Mouse (Mus musculus): ENCODE measurements around the gene Map3k3. TPM values are rescaled to one million over a fixed set of nuclear protein-coding genes. Genes with fewer than 3 reads are reported as not detected.

Map3k3 gene
- polyA plus RNA-seq (2015; fragmentation: Nextera tagmentation; extraction: Ambion mirVana), result 13.1 and 15.9 TPM in 2 replicates

DNA sequence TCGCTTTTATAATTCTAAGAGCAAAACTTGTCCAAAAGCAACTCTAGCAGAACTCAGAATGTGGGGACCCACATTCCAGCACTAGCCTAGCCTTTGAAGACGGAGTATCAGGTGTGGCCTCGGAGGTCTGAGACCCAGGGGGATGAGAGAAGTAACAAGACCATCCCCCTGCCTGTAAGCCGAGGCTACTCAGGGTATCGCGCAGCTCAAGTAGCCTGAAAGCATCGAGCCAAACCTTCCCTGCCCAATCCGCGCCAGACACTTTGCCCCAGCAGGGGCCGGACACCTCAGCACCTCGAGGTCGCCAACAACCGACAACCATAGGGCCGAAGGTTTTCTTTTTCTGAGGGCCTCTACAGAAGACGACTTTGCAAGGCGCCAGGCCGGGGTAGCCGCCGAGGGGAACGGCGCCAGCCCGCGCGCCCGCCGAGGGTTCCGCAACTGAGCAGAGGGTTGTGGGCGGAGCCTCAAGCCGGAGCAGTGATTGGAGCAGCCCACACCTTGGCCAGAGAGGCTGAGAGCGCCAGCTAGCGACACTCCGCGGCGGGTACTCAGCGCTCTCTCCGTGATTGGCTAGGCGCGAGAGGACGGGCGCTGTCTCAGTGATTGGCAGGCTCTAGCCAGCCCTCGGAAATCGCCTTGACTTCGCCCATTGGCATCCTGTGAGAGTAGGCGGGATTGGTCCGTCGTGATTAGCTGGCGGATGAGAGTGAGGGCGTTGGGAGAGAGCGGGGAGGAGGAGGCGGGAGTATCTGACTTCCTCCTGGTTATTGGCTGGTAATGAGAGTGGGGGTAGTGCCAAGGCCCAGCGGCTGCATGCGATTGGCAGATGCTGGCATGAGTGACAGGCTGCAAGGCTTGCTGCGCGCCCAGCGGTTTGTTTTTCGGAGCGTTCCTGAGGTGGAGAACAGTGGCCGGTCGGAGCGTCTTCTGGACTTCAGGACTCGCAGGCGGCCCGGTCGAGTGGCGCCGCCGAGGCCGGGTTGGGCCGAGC is at the start of gene Map3k3:
Map3k3 (plus strand) TSS at position 906 of the 994 bp plus-strand sequence.
- peak within 1 kb of the TSS; percentile 96 for H3K27ac ChIP-seq (replicated peaks)
- ATAC-seq (ENCODE audit: low FRiP score), result peak; percentile 99
- H3K4me2 ChIP-seq, result peak within 1 kb of the TSS; percentile 68
- H3K9me3 ChIP-seq (replicated peaks), result no peaks in the 10 kb centered on the region
- peak within 1 kb of the TSS; percentile 97 for H3K4me3 ChIP-seq (replicated peaks)
- under 1% methylated on average over 69 of the region's 69 CpGs for WGBS
- H3K27me3 ChIP-seq (replicated peaks), result no peaks in the 10 kb centered on the region
- H3K36me3 ChIP-seq, result no peaks in the 10 kb centered on the region
- peaks cover 25% of the 10 kb centered on the region for H3K4me1 ChIP-seq
- peak within 1 kb of the TSS; percentile 96 for H3K9ac ChIP-seq (replicated peaks)

DNA sequence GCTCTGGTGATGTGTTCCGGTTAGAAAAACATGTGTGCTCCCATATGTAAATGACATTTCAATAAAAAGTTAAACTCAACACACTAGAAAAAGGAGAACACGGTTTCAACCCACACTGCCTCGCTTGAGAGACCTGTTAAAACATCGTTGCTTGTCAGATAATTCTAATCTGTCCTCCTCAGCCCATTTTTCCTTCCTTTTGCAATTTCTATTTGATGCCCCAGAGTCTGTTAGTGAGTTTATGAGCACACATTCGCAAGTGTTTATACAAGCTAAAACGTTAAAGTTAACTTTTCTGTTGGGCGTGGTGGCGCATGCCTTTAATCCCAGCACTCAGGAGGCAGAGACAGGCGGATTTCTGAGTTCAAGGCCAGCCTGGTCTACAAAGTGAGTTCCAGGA is 49.4 kb upstream of the Map3k3 start:
- Histone ChIP-seq H3K4me1 (peaks cover 36% of the 10 kb centered on the region), H3K9ac (replicated peaks) (no peak overlapping the region), H3K9me3 (replicated peaks) (no peaks in the 10 kb centered on the region), H3K4me2 (no peak overlapping the region), H3K27me3 (replicated peaks) (no peaks in the 10 kb centered on the region), H3K4me3 (replicated peaks) (no peak overlapping the region), H3K36me3 (no peaks in the 10 kb centered on the region), H3K27ac (replicated peaks) (no peak overlapping the region)
- no peak for ATAC-seq (ENCODE audit: low FRiP score)
- 90% methylated on average over 9 of the region's 9 CpGs for WGBS

DNA sequence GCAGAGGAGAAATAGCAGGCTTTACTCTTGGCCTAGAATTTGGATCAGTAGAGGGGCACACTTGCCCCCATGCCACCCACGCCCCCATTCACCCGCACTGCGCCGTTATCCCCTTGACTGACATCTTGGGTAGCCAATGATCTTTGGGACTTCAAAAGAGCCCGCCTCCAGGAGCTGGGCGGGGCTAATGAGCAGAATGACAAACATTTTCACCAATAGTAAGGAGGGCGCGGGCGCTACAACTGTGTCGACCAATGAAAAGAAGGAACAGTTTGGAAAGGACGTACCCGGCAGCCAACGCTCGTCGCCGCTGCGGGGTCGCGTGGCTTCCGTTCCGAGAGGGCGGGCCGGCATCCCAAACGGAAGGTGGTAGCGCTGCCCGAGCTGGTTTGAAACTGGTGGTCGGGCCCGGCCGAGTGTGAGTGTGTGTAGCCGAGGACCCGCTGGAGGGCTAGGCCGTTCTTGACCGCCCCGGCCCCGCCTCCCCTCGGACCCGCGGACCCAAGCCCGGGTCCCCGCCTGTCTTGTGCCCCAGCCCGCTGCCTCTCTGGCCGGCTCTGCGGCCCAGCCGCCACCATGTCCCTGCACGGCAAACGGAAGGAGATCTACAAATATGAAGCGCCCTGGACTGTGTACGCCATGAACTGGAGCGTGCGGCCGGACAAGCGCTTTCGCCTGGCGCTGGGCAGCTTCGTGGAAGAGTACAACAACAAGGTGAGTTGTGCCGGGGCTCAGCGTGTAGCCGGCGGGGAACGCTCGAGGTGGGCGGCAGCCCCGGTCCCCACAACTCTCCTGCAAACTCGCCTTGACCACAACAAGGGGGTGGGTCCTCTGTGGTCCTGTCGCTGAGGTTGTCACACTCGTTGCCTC is 47.6 kb upstream of the Map3k3 start, which contains the start of gene Dcaf7:
Dcaf7 (plus strand) TSS at position 325 of the 870 bp plus-strand sequence.
- peak within 1 kb of the TSS; percentile 96 for H3K9ac ChIP-seq (replicated peaks)

DNA sequence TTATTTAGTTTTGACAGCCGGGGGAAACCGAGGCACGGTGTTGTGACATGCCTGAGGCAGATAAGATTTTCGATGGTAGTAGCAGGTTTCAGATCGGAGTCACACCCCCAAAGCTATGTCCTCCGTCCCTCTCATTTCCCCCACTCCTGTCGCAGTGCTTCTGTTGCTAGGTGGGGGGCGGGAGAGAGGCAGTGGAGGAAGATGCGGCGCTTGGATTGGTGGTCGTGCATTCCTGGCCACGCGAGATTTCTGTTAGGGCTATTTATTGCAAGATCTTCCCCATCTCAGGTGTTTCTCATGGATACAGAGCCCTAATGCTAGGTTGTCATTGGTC is 47.0 kb upstream of the Map3k3 start:
- H3K4me2 ChIP-seq, result peak overlapping the region; percentile 77
- H3K9me3 ChIP-seq (replicated peaks), result no peaks in the 10 kb centered on the region
- peak overlapping the region; percentile 95 for H3K27ac ChIP-seq (replicated peaks)
- 0% methylated on average over 13 of the region's 13 CpGs for WGBS
- no peaks in the 10 kb centered on the region for H3K36me3 ChIP-seq
- H3K27me3 ChIP-seq (replicated peaks), result no peaks in the 10 kb centered on the region
- H3K4me3 ChIP-seq (replicated peaks), result peak overlapping the region; percentile 97
- peaks cover 43% of the 10 kb centered on the region for H3K4me1 ChIP-seq
- ATAC-seq (ENCODE audit: low FRiP score), result peak; percentile 61
- peak overlapping the region; percentile 96 for H3K9ac ChIP-seq (replicated peaks)

More for the DNA sequence above, 47.6 kb upstream of the Map3k3 start, which contains the start of gene Dcaf7:
- Histone ChIP-seq H3K27me3 (replicated peaks) (no peaks in the 10 kb centered on the region), H3K4me2 (peak within 1 kb of the TSS; percentile 77), H3K36me3 (no peaks in the 10 kb centered on the region), H3K4me1 (peaks cover 43% of the 10 kb centered on the region), H3K4me3 (replicated peaks) (peak within 1 kb of the TSS; percentile 97), H3K9me3 (replicated peaks) (no peaks in the 10 kb centered on the region), H3K27ac (replicated peaks) (peak within 1 kb of the TSS; percentile 95)
- WGBS, result under 1% methylated on average over 66 of the region's 66 CpGs
- ATAC-seq (ENCODE audit: low FRiP score), result peak; percentile 97

DNA sequence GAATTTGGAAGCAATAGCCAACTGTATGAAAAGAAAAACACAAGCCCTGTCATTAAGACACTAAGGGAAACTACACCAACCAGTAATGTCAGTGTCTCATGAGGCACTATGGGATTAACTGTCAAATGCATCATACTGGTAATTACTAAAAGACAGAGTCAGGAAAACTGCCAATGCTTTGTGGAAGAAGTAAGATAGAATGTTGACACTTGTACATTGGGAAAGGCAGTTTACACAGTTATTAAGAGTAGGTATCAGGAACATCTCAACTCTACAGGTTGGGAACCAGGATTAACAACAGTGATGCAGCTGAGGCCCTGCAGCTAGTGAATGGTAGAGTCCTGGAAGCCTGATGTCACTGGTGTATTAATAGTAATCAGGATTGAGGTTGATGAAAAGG is 40.1 kb upstream of the Map3k3 start:
- Histone ChIP-seq H3K36me3 (peaks cover 23% of the 10 kb centered on the region), H3K9me3 (replicated peaks) (no peaks in the 10 kb centered on the region), H3K27ac (replicated peaks) (no peak overlapping the region), H3K4me3 (replicated peaks) (no peak overlapping the region), H3K9ac (replicated peaks) (no peak overlapping the region), H3K4me2 (no peak overlapping the region), H3K27me3 (replicated peaks) (no peaks in the 10 kb centered on the region), H3K4me1 (peaks cover 11% of the 10 kb centered on the region)
- ATAC-seq (ENCODE audit: low FRiP score), result no peak

DNA sequence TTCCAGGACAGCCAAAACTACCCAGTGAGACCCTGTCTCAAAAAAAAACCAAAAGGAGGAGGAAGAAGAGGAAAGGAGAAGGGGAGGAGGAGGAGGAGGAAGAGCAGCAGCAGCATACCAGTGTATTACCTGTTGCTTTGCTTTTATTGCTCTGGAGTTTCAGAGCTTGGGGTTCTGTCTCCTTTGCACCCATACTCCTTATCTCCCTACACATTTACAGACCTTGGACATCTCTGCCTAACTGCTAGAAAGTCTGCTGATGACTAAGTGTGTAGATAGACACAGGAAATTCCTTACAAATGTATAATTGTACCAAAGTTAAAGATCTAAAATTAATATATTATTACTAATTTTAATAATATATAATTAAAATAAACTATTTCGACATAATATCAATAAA is 39.2 kb upstream of the Map3k3 start:
- H3K36me3 ChIP-seq, result peaks cover 28% of the 10 kb centered on the region
- peaks cover 5% of the 10 kb centered on the region; the same call in 1 of the 2 replicates for H3K4me1 ChIP-seq
- H3K9ac ChIP-seq (replicated peaks), result no peak overlapping the region
- H3K4me2 ChIP-seq, result no peak overlapping the region
- no peak overlapping the region for H3K4me3 ChIP-seq (replicated peaks)
- 94% methylated on average over 1 of the region's 1 CpGs for WGBS
- H3K27ac ChIP-seq (replicated peaks), result no peak overlapping the region
- H3K27me3 ChIP-seq (replicated peaks), result no peaks in the 10 kb centered on the region
- no peaks in the 10 kb centered on the region for H3K9me3 ChIP-seq (replicated peaks)
- no peak for ATAC-seq (ENCODE audit: low FRiP score)

DNA sequence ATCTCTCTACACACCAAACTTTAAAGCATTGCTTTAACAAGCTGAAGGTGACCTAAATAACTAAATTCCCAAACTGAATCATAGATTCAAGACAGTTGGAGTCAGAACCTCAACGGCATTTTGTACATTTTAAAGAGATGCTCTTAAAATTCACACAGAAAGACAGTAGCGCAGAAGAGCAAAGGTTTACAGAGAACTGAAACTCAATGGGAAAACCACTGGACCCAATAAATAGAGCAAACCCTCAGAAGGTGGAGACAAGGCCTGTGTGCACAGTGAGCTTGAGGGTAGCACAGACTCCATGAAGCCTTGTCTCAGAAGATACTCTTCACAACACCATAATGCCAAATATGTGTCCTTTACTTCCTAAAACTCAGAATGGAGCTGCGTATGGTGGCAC is 38.6 kb upstream of the Map3k3 start:
- no peak for ATAC-seq (ENCODE audit: low FRiP score)
- no peaks in the 10 kb centered on the region for H3K4me1 ChIP-seq
- WGBS, result 98% methylated on average over 3 of the region's 3 CpGs
- no peak overlapping the region for H3K4me2 ChIP-seq
- no peak overlapping the region for H3K4me3 ChIP-seq (replicated peaks)
- no peak overlapping the region for H3K9ac ChIP-seq (replicated peaks)
- H3K9me3 ChIP-seq (replicated peaks), result no peaks in the 10 kb centered on the region
- peaks cover 30% of the 10 kb centered on the region for H3K36me3 ChIP-seq
- no peaks in the 10 kb centered on the region for H3K27me3 ChIP-seq (replicated peaks)
- H3K27ac ChIP-seq (replicated peaks), result no peak overlapping the region

DNA sequence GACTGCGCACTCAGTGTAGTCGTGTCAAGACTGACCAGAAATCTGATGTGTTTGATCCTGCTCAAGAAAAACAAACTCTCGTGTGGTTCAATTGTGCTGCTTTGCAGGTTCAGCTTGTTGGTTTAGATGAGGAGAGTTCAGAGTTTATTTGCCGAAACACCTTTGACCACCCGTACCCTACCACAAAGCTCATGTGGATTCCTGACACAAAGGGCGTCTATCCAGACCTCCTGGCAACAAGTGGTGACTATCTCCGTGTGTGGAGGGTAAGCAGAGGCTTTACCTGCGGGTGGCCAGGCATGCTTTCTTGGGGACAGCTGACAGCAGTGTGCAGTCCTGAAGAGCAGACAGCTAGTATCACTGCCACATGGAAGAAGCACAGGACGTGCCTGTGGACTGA is 37.8 kb upstream of the Map3k3 start:
- no peak for ATAC-seq (ENCODE audit: low FRiP score)
- Histone ChIP-seq H3K9ac (replicated peaks) (no peak overlapping the region), H3K4me2 (no peak overlapping the region), H3K4me3 (replicated peaks) (no peak overlapping the region), H3K9me3 (replicated peaks) (no peaks in the 10 kb centered on the region), H3K4me1 (no peaks in the 10 kb centered on the region), H3K36me3 (peaks cover 38% of the 10 kb centered on the region), H3K27me3 (replicated peaks) (no peaks in the 10 kb centered on the region), H3K27ac (replicated peaks) (no peak overlapping the region)
- WGBS, result 91% methylated on average over 9 of the region's 9 CpGs

DNA sequence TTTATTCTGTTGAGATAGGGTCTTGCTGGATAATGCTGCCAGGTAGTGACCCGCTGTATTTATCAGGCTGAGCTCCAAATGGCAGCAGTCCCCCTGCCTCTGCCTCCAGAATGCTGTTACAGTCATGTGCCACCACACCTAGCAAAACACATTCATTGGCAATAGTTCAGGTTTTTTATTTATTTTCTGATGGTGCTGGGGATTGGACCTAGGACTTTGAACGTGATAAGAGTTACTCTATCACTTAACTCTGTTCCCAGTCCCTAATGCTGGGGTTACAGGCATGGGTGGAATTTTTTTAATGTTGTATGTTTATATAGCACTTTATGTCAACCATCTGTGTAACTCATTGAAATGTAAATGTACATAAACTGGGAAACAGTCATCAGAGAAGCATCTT is 30.5 kb upstream of the Map3k3 start:
- H3K9ac ChIP-seq (replicated peaks), result no peak overlapping the region
- ATAC-seq (ENCODE audit: low FRiP score), result no peak
- H3K36me3 ChIP-seq, result peaks cover 93% of the 10 kb centered on the region
- no peaks in the 10 kb centered on the region for H3K27me3 ChIP-seq (replicated peaks)
- H3K4me2 ChIP-seq, result no peak overlapping the region
- no peaks in the 10 kb centered on the region for H3K4me1 ChIP-seq
- no peak overlapping the region for H3K4me3 ChIP-seq (replicated peaks)
- no peak overlapping the region for H3K27ac ChIP-seq (replicated peaks)
- H3K9me3 ChIP-seq (replicated peaks), result no peaks in the 10 kb centered on the region
- WGBS, result 90% methylated on average over 2 of the region's 2 CpGs

DNA sequence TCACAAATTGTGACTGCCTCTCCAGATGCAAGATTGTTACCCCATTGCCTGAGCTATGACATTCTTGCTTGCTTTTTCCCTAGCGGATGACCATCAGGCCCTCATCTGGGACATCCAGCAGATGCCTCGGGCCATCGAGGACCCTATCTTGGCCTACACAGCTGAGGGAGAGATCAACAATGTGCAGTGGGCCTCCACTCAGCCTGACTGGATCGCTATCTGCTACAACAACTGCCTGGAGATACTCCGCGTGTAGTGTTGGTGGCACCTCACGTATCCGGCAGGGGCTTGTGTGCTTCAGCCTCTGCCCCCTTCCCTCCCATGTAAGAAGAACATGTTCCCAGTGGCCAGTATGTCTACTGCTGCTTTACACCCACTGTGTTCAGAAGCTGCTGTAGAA is 29.8 kb upstream of the Map3k3 start:
- H3K4me1 ChIP-seq, result no peaks in the 10 kb centered on the region

DNA sequence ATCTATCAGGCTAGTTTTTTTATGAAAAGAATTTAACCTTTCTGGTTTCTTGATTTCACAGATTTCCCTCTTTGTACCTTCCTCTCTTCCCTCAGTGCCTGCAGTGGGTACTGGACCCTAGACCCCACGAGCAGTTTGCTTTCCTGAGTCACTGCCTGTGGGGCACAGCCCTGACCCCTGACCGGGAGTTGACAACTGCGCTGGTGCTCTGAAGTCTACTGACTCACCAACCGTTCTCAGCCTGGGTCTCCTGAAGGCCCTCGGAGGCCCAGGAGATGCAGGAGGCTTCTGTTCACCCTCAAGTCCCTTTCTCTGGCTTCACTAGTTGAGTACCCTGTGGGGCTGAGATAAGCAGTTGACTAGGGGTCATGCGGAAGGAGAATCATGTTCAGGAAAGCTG is 29.1 kb upstream of the Map3k3 start:
- Histone ChIP-seq H3K9ac (replicated peaks) (no peak overlapping the region), H3K4me3 (replicated peaks) (no peak overlapping the region), H3K27ac (replicated peaks) (no peak overlapping the region), H3K9me3 (replicated peaks) (no peaks in the 10 kb centered on the region), H3K4me1 (no peaks in the 10 kb centered on the region), H3K4me2 (no peak overlapping the region), H3K27me3 (replicated peaks) (no peaks in the 10 kb centered on the region), H3K36me3 (peaks cover 97% of the 10 kb centered on the region)
- 91% methylated on average over 6 of the region's 6 CpGs for WGBS
- no peak for ATAC-seq (ENCODE audit: low FRiP score)

More for the DNA sequence above, 29.8 kb upstream of the Map3k3 start:
- WGBS, result 95% methylated on average over 8 of the region's 8 CpGs
- ATAC-seq (ENCODE audit: low FRiP score), result no peak
- Histone ChIP-seq H3K9me3 (replicated peaks) (no peaks in the 10 kb centered on the region), H3K36me3 (peaks cover 93% of the 10 kb centered on the region), H3K27me3 (replicated peaks) (no peaks in the 10 kb centered on the region), H3K4me3 (replicated peaks) (no peak overlapping the region), H3K27ac (replicated peaks) (no peak overlapping the region), H3K4me2 (no peak overlapping the region), H3K9ac (replicated peaks) (no peak overlapping the region)

Data from neural tube, embryonic 15.5 days (tissue).